Mouse (Mus musculus): ENCODE data around the gene Atp2b2. TPM values are rescaled to one million over a fixed set of nuclear protein-coding genes. Genes with fewer than 3 reads are reported as not detected.
A peak's percentile ranks its signal among the peaks of the same experiment; 100 is the strongest.

Gene Atp2b2
- total RNA-seq, 1 experiment from 2014 or later, result not detected

- ATAC-seq (replicated peaks in 1 of 2; ENCODE audit: insufficient read depth in 1 of 2, low FRiP score in 2 of 2, low TSS enrichment in 1 of 2, low read depth in 1 of 2, poor library complexity in 2 of 2, severe bottlenecking in 2 of 2), result no peak
Observed at GRCm38 (mm10) chr6:113798921-113799320, 243.5 kb downstream of the Atp2b2 start.

GRCm38 (mm10) chr6:113795241-113795702 lies 247.1 kb downstream of the Atp2b2 start:
- no peak for ATAC-seq (replicated peaks in 1 of 2; ENCODE audit: insufficient read depth in 1 of 2, low FRiP score in 2 of 2, low TSS enrichment in 1 of 2, low read depth in 1 of 2, poor library complexity in 2 of 2, severe bottlenecking in 2 of 2)

GRCm38 (mm10) chr6:113792368-113792767 lies 250.0 kb downstream of the Atp2b2 start:
- no peak for ATAC-seq (replicated peaks in 1 of 2; ENCODE audit: insufficient read depth in 1 of 2, low FRiP score in 2 of 2, low TSS enrichment in 1 of 2, low read depth in 1 of 2, poor library complexity in 2 of 2, severe bottlenecking in 2 of 2)

- ATAC-seq (replicated peaks in 1 of 2; ENCODE audit: insufficient read depth in 1 of 2, low FRiP score in 2 of 2, low TSS enrichment in 1 of 2, low read depth in 1 of 2, poor library complexity in 2 of 2, severe bottlenecking in 2 of 2), result no peak
Observed at GRCm38 (mm10) chr6:113791012-113791411, 251.4 kb downstream of the Atp2b2 start.

GRCm38 (mm10) chr6:113787459-113787968 lies 254.9 kb downstream of the Atp2b2 start:
- ATAC-seq (replicated peaks in 1 of 2; ENCODE audit: insufficient read depth in 1 of 2, low FRiP score in 2 of 2, low TSS enrichment in 1 of 2, low read depth in 1 of 2, poor library complexity in 2 of 2, severe bottlenecking in 2 of 2), result no peak

- ATAC-seq (replicated peaks in 1 of 2; ENCODE audit: insufficient read depth in 1 of 2, low FRiP score in 2 of 2, low TSS enrichment in 1 of 2, low read depth in 1 of 2, poor library complexity in 2 of 2, severe bottlenecking in 2 of 2), result no peak
Observed at GRCm38 (mm10) chr6:113785658-113786057, 256.8 kb downstream of the Atp2b2 start.

GRCm38 (mm10) chr6:113778229-113778753 lies 264.1 kb downstream of the Atp2b2 start:
- ATAC-seq (replicated peaks in 1 of 2; ENCODE audit: insufficient read depth in 1 of 2, low FRiP score in 2 of 2, low TSS enrichment in 1 of 2, low read depth in 1 of 2, poor library complexity in 2 of 2, severe bottlenecking in 2 of 2), result no peak

GRCm38 (mm10) chr6:113768804-113769203 lies 273.6 kb downstream of the Atp2b2 start:
- ATAC-seq (replicated peaks in 1 of 2; ENCODE audit: insufficient read depth in 1 of 2, low FRiP score in 2 of 2, low TSS enrichment in 1 of 2, low read depth in 1 of 2, poor library complexity in 2 of 2, severe bottlenecking in 2 of 2), result no peak

GRCm38 (mm10) chr6:113761644-113762043 lies 280.8 kb downstream of the Atp2b2 start:
- ATAC-seq (replicated peaks in 1 of 2; ENCODE audit: insufficient read depth in 1 of 2, low FRiP score in 2 of 2, low TSS enrichment in 1 of 2, low read depth in 1 of 2, poor library complexity in 2 of 2, severe bottlenecking in 2 of 2), result peak; percentile 70 to 76

- peak in 1 of 2 experiments; percentile 18; a peak in 2 of 4 replicates for ATAC-seq (replicated peaks in 1 of 2; ENCODE audit: insufficient read depth in 1 of 2, low FRiP score in 2 of 2, low TSS enrichment in 1 of 2, low read depth in 1 of 2, poor library complexity in 2 of 2, severe bottlenecking in 2 of 2)
Observed at GRCm38 (mm10) chr6:113749119-113749685, 293.2 kb downstream of the Atp2b2 start.

- ATAC-seq (replicated peaks in 1 of 2; ENCODE audit: insufficient read depth in 1 of 2, low FRiP score in 2 of 2, low TSS enrichment in 1 of 2, low read depth in 1 of 2, poor library complexity in 2 of 2, severe bottlenecking in 2 of 2), result peak in 1 of 2 experiments; percentile 33; a peak in 2 of 4 replicates
Observed at GRCm38 (mm10) chr6:113748351-113748750, 294.1 kb downstream of the Atp2b2 start.

GRCm38 (mm10) chr6:113747284-113747683 lies 295.1 kb downstream of the Atp2b2 start:
- no peak for ATAC-seq (replicated peaks in 1 of 2; ENCODE audit: insufficient read depth in 1 of 2, low FRiP score in 2 of 2, low TSS enrichment in 1 of 2, low read depth in 1 of 2, poor library complexity in 2 of 2, severe bottlenecking in 2 of 2)

- ATAC-seq (replicated peaks in 1 of 2; ENCODE audit: insufficient read depth in 1 of 2, low FRiP score in 2 of 2, low TSS enrichment in 1 of 2, low read depth in 1 of 2, poor library complexity in 2 of 2, severe bottlenecking in 2 of 2), result no peak
Observed at GRCm38 (mm10) chr6:113745117-113745516, 297.3 kb downstream of the Atp2b2 start.

GRCm38 (mm10) chr6:113743111-113743510 lies 299.3 kb downstream of the Atp2b2 start:
- ATAC-seq (replicated peaks in 1 of 2; ENCODE audit: insufficient read depth in 1 of 2, low FRiP score in 2 of 2, low TSS enrichment in 1 of 2, low read depth in 1 of 2, poor library complexity in 2 of 2, severe bottlenecking in 2 of 2), result no peak

- no peak for ATAC-seq (replicated peaks in 1 of 2; ENCODE audit: insufficient read depth in 1 of 2, low FRiP score in 2 of 2, low TSS enrichment in 1 of 2, low read depth in 1 of 2, poor library complexity in 2 of 2, severe bottlenecking in 2 of 2)
Observed at GRCm38 (mm10) chr6:113742321-113742720, 300.1 kb downstream of the Atp2b2 start.

- no peak for ATAC-seq (replicated peaks in 1 of 2; ENCODE audit: insufficient read depth in 1 of 2, low FRiP score in 2 of 2, low TSS enrichment in 1 of 2, low read depth in 1 of 2, poor library complexity in 2 of 2, severe bottlenecking in 2 of 2)
Observed at GRCm38 (mm10) chr6:113741425-113741824, 301.0 kb downstream of the Atp2b2 start.

GRCm38 (mm10) chr6:113740236-113741217 lies 301.9 kb downstream of the Atp2b2 start, which contains the start of gene Sec13:
TSS of gene Sec13 (minus strand) at chr6:113740743.
- ATAC-seq (replicated peaks in 1 of 2; ENCODE audit: insufficient read depth in 1 of 2, low FRiP score in 2 of 2, low TSS enrichment in 1 of 2, low read depth in 1 of 2, poor library complexity in 2 of 2, severe bottlenecking in 2 of 2), result peak; percentile 87 to 94
